Mouse (Mus musculus): ENCODE results near the gene Dcaf12l2. TPM values are rescaled to one million over a fixed set of nuclear protein-coding genes. Genes with fewer than 3 reads are reported as not detected.

Dcaf12l2 gene
- not detected for total RNA-seq (2023)

DNA sequence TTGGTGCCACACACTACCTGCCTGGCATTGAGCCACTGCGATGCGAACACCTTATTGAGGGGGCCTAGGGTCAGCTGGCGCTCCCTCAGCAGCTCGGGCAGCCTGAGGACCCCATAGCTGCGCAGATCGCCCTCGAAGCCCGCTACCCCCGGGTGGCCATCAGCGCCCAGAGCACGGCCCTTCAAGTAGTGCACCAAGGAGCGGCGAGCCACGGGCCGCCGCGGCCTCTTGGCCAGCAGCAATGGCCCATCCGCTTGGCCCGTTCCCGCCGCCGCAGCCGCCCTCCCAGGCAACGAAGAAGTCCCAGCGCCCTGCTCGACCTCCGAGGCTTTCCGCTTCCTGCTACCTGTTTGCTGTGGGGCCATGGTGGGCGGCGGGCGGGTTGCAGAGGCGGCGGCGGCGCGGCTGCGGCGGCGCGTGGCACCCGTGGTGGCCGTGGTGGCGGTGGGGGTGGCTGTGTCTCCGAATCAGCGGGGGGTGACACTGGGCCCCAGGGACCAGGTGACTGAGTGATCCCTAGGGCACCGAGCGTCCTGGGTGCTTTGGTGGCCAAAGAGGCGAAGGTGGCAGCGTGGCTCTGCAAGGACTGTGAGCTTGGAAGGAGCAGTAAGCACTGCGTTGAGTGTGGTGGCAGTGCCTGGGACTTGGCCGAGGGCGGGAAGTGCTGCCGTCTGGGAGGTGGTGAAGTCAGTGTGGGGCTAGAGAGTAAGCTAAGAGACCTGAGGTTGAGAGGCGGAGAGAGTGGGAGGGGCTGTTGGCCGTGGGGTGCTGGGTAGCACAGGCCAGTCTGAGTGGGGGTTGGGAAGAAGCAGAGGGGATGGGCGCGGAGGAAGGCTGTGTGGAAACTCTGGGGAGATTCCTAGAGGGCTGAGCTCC is at the start of gene Dcaf12l2:
Gene Dcaf12l2, minus strand, starts transcription at position 697 of the 876 bp plus-strand sequence.

